ENCODE assay signal across 22 mouse cellular contexts in genomic region chr2:125764531-125764930, GRCm38 (mm10).
"Had no signal": no experiment of that assay in that cellular context is flagged by ENCODE, and none has a peak within 500 bp of the region (broad histone marks: within the 10 kb centered on the region; RNA-seq: fewer than 3 reads in every experiment).

No protein-coding gene starts in this region.

- DNase-seq: cerebellum, adult 8-10 months; cerebellum, adult 9-10 months; cerebellum, adult 9-11 months; cerebellum, postnatal 36 days; gastrocnemius, adult 2 months; gastrocnemius, postnatal 10 days; gastrocnemius, postnatal 14 days; gastrocnemius, postnatal 25 days; gastrocnemius, postnatal 36 days; heart, adult 11 months had no signal

- H3K9ac ChIP-seq: embryonic facial prominence, embryonic 12.5 days; embryonic facial prominence, embryonic 13.5 days; embryonic facial prominence, embryonic 15.5 days; forebrain, embryonic 12.5 days; forebrain, embryonic 13.5 days; forebrain, embryonic 15.5 days; forebrain, postnatal 0 days had no signal

- H3K9me3 ChIP-seq: embryonic facial prominence, embryonic 10.5 days; embryonic facial prominence, embryonic 12.5 days; embryonic facial prominence, embryonic 13.5 days; embryonic facial prominence, embryonic 15.5 days; forebrain, embryonic 10.5 days; forebrain, embryonic 12.5 days; forebrain, embryonic 13.5 days; forebrain, embryonic 15.5 days had no signal

- H3K27me3 ChIP-seq: embryonic facial prominence, embryonic 12.5 days; embryonic facial prominence, embryonic 13.5 days; embryonic facial prominence, embryonic 15.5 days; forebrain, embryonic 12.5 days; forebrain, embryonic 13.5 days; forebrain, embryonic 15.5 days had no signal

- H3K27ac ChIP-seq: embryonic facial prominence, embryonic 10.5 days; embryonic facial prominence, embryonic 12.5 days; embryonic facial prominence, embryonic 13.5 days; embryonic facial prominence, embryonic 15.5 days; forebrain, embryonic 10.5 days; forebrain, embryonic 12.5 days; forebrain, embryonic 13.5 days; forebrain, embryonic 15.5 days; gastrocnemius, adult 2 months had no signal

- H3K4me1 ChIP-seq: embryonic facial prominence, embryonic 10.5 days; embryonic facial prominence, embryonic 12.5 days; embryonic facial prominence, embryonic 13.5 days; embryonic facial prominence, embryonic 15.5 days; forebrain, embryonic 10.5 days; forebrain, embryonic 12.5 days; forebrain, embryonic 13.5 days; forebrain, embryonic 15.5 days had no signal

- H3K4me3 ChIP-seq: embryonic facial prominence, embryonic 10.5 days; embryonic facial prominence, embryonic 12.5 days; embryonic facial prominence, embryonic 13.5 days; embryonic facial prominence, embryonic 15.5 days; erythroblast, embryonic 14.5 days; forebrain, embryonic 10.5 days; forebrain, embryonic 12.5 days; forebrain, embryonic 13.5 days; forebrain, embryonic 15.5 days; gastrocnemius, adult 2 months had no signal

- ATAC-seq: forebrain, embryonic 13.5 days; forebrain, embryonic 14.5 days; forebrain, embryonic 15.5 days; forebrain, embryonic 16.5 days had no signal

- H3K4me2 ChIP-seq: embryonic facial prominence, embryonic 12.5 days; embryonic facial prominence, embryonic 13.5 days; embryonic facial prominence, embryonic 15.5 days; forebrain, embryonic 12.5 days; forebrain, embryonic 13.5 days; forebrain, embryonic 15.5 days had no signal
